Mouse (Mus musculus) mature B cell (primary cell): ENCODE measurements around the gene Mrps35.

ENCODE experiments used
- in situ Hi-C: fragments of 300-500 bp; cut with MboI; formaldehyde crosslinking; loops from 2 replicates; pipeline ENCODE4 v1.14.3; 2019

The Mrps35 gene

DNA sequence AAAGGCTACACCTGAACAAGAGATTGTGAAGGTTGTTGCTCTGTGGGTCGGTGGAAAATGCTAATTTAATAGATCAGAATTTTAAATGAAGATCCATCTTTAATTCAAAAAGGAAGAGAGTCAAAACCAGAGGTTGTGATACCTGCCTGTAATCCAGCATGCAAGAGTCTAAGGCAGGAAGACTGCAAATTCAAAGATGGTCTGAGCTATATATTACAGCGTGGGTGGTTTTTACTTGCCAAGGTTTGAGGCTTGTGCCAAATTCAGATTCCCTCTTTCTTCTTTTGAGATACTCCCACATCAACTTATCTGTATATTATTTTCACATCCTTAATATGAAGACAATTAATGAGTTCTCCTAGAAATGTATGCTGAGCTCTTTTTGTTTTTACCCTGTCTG lies 14.2 kb upstream of the Mrps35 start:
- in situ Hi-C loops: no loop called here

DNA sequence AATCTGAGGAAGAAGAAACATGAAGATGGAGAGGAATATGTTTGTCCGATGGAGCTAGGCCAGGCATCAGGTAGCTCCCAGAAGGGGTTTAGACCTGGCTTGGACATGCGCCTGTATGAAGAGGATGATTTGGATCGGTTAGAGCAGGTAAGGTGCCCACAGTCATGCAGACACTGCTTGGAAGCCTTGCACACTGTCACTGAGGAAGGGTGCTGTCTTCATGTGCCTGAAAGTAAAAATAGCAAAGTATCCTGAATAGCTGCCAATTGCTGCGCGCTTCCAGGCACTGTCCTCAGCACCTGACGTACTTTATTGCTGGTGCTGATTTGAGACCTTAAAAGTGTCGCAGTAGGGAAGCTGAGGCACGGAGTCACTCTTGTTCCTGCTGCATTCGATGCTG lies 13.0 kb upstream of the Mrps35 start:
- in situ Hi-C loops: no loop called here

DNA sequence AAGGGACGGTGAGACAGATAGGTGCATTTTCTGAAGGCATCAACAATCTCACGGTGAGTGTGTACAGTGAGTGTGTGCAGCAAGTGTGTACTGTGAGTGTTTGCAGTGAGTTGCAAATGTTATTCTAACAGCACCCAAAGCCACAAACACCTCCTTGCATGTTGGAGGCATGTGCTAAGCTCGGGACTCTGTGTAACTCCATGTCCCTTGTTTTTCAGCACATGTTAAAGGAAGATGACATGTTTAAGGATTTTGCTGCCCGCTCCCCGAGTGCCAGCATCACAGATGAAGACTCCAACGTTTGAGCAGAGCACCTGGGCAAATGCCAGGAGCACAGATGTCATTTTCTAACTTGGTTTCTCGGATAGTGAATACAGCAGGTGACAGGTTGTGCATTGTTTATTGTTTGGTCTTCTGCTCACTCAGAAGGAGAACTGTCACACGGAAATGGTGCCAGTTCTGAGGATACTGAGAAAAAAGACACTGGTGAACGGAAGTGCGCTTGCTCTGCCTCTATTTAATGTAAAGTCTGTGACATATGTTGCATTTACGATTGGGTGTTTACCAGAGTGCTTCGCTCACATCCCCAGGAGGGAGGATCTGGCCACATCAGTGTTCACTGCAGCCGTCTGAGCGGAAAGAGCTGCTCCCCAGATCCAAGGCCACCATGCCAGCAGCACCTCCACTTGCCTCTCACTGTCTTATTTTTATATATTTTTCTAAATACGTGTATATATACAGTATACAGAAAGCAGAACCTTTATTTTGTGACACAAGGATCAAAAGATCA lies 12.3 kb upstream of the Mrps35 start:
- in situ Hi-C loops: no loop called here

DNA sequence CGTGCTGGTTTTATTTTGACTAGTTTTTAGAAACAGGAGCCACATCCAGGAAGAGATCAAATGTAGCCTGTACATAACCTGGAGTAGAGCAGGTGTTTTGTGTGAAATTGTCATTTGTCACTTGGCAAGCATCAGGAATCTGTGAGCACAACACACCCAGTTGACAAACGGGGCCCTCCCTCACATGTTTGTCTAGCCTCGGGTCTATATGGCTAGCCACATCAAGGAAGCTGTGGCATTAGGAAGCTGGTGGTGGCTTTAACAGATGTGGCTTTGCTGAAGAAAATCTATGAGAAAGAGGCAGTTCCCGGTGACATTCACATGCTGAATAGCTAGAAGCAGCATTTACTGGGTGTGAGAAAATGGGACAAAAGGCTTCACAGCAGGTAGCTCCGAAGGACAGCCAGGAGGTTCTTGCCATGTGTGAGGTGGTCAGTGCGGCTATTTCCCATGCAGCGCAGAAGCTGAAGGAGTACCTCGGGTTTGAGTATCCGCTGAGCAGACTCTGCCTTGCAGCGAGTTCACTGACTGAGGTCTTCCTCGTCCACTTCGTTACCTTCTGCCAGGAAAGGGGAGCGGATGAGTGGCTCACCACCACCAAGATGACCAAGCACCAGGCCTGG lies 10.2 kb upstream of the Mrps35 start, which contains the start of gene Rep15:
Gene Rep15 (plus strand): TSS at position 282 of the 623 bp plus-strand sequence.
- in situ Hi-C loops: no loop called here

DNA sequence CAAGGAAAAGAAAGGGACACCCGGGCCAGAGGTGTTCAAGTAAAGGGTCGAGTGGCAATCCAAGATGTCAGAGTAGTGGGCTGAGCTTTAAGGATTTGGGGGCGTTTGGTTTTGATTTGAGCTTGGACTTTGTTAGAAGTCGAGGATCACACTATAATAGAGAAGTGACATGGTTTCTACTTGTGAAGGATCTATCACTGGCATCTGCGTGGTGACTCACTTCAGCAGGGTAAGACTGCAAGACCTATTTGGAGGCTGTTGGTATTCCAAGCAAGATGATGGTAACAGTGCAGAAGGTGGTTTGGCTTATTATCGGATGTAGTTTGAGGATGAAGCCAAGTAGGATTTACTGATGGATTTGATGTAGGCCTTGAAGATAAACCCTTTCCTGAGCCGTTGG lies 1.1 kb downstream of the Mrps35 start:
- in situ Hi-C loops: no loop called here

DNA sequence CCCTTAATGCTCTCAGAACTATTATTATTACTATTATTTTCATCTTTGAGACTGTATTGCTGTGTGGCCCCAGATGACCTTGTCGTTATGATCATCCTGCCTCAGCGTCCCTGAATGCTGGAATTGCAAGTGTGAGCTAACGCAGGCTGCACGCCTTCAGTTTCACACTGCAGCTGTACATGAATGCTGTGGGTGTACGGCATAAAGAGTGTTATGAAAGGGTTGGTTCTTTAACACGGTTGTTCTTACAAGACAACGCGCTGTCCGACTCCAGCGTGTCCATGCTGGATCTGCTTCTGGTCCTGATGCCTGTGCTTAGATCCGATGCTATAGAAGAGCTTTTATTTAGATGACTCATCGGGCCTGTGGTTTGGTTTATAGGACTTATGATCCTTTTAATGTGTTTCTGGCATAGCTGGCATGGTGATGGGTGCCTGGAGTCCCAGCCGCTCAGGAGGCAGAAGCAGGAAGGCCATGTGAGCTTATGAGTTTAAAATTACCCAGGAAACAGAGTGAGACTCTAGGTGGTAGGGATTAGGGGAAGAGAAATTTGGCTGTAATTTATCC lies 6.8 kb downstream of the Mrps35 start:
- in situ Hi-C loops: no loop called here

DNA sequence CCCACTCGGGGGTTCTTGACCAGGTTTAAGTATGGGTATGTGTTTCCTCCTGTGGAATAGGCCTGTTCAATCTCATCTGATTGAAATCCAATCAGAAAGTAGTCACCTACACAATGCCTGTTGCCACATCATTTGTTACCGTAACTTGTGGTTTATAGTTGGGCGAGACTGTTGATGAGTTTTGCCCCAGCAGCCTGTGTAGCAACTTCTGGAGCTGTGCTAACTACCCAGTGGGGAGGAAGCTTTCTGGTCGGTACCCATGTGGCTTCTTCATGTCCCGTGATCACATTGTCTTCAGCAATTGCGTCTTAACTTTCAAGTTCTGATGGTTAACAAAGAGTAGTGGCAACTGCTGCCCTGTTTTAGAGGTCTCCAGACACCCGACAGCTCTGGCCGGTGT lies 9.1 kb downstream of the Mrps35 start:
- in situ Hi-C loops: loop anchor here (5.0 kb wide), 1 partner anchor 36 kb away; the partner anchor contains the start of gene Mansc4

DNA sequence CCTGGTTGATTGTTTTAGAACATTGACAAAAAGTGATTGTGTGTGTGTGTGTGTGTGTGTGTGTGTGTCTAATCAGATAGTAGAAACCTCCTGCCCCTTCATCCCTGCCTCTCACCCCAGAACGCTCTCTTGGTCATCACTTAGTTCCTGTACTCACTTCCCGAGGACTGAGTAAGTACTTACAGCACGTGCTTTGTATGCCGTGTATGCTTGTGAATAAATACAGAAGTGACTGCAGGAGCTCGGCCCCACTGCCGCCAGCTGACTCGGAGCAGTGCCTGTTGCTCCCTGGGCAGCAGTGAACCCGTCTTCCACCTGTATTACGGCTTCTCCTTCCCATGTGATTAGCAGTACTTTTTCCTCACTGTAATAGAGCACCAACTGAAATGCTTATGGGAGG lies 9.9 kb downstream of the Mrps35 start:
- in situ Hi-C loops: loop anchor here (5.0 kb wide), 1 partner anchor 35 kb away; the partner anchor contains the start of gene Mansc4

DNA sequence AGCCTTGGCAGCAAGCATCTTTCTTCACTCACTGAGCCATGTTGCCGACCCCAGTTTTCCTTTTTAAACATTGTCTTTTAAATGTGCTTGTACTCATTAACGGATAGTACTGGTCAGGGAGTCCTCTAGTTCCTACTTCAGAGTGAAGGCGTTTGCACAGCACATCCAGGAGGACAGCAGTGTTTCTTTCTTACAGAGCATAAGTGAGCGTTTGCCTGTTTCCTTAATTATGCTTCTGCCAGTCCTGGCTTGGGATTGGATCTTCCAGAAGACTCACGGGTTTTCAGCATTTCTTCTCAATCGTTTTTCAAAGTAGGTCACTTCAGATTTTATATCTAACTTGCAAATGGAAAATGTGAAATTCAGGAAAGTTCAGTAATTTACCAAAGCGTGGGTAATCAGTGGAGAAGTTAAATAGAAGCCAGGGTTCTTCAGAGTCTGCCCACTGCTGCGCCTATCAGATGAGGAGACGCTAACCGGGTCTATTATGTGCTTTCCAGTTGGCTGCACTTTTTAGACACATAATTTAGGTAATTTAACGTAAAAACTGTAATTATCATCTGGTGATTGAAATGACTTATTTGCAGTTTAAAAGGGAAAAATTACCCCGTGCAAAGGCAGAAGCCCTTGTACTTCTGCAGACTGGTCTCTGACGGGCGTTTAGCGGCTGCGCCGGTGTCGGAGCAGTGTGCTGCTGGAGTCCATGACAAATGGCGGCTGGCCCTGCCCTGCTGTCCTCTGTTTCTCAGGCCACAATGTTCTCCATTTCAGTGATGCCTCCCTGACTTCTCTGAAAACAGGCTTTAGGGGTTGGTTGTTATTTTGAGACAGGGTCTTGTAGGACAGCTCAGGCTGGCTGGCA lies 11.5 kb downstream of the Mrps35 start:
- in situ Hi-C loops: loop anchor here (5.0 kb wide), 1 partner anchor 33 kb away; the partner anchor contains the start of gene Mansc4

DNA sequence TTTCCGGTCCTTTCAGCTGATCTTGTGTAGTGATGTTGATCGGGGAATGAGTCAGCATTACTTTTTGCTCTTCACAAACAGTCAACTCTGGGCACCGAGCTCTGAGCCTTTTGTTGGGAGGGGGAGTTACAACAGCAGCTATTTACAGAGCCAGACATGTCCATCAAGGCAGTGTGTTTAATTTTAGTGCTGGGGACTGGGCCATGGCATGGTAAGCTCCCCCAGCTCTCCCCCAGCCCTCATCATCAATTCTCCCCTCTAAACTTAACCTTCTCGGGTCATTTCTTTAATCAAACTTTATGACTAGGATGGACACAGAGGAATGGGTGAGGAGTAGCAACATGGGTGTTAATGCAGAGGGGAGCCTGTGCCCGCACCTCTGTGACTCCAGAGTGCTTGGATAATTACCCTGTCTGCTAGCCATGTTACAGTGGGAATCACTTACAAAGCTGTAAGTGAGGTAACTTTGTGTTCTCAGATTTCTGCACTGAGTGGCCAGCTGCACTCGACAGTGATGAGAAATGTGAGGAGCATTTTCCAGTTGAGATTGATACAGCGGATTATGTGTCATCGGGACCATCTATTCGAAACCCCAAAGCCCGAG lies 12.9 kb downstream of the Mrps35 start:
- in situ Hi-C loops: no loop called here

DNA sequence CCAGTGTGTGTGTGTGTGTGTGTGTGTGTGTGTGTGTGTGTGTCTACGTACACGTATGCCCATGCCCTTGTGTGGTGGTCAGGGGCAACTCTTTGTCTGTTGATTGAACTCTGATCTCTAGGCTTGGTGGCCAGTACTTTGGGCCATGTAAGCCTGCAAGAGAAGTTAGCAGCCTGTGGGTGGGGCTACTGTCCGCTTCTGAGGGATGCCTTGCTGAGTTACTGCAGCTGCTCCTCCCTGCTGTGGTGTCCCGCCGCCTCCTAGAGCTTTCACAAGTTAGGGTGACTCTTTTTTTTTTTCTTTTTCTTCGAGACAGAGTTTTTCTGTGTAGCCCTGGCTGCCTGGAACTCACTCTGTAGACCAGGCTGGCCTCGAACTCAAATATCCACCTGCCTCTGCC lies 16.8 kb downstream of the Mrps35 start:
- in situ Hi-C loops: no loop called here

DNA sequence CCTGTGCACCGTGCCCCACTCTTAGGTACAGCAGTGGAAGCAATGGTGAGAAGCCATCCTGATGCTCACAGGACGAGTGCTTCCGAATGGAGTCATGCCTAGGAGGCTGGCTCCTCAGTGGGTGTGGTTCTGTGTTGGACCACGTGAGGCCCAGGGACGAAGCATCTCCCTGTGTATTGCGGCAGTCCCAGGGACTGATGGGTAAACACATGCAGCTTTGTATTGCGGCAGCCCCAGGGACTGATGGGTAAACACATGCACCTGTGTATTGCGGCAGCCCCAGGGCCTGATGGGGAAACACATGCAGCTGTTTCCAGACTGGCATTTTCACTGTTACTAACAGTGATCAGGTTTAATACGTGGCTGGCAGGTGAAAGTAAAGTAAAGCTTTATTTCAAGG lies 19.1 kb downstream of the Mrps35 start:
- in situ Hi-C loops: no loop called here

DNA sequence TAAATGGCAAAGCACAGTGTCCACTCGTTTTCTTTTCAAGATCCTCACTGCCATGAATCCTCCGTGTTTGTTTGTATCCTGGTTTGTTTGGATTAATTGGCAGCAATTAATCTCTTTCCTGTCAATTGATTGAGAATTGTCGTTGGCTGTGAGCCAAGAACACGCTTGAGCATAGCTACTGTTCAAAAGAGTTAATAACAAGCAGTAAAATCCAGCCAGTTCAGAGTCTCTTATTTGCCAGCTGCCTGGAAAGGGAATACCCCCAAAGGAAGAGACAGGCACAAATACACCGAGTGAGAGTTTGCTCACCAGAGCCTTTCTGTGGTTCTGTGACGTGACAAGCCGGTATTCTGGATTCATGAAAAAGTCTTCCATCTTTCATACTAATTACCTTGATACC lies 19.5 kb downstream of the Mrps35 start:
- in situ Hi-C loops: no loop called here

DNA sequence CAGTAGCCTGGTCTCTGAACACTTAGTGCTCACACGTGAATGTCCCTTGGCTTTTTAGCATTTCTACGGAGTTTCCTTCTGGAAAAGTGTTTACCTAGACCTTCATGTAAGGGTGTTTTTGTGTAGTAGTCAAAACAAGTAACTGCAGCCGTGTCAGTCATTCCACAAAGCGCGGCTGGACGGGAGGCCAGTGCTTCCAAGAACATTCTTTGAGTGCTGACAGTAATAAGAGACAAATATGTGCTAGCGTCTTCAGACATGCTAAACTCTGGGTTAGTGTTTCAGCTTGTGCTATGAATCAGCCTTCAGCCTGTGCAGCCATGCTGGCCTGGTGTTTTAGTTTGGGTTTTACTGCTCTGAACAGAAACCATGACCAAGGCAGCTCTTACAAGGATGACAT lies 20.1 kb downstream of the Mrps35 start:
- in situ Hi-C loops: no loop called here

DNA sequence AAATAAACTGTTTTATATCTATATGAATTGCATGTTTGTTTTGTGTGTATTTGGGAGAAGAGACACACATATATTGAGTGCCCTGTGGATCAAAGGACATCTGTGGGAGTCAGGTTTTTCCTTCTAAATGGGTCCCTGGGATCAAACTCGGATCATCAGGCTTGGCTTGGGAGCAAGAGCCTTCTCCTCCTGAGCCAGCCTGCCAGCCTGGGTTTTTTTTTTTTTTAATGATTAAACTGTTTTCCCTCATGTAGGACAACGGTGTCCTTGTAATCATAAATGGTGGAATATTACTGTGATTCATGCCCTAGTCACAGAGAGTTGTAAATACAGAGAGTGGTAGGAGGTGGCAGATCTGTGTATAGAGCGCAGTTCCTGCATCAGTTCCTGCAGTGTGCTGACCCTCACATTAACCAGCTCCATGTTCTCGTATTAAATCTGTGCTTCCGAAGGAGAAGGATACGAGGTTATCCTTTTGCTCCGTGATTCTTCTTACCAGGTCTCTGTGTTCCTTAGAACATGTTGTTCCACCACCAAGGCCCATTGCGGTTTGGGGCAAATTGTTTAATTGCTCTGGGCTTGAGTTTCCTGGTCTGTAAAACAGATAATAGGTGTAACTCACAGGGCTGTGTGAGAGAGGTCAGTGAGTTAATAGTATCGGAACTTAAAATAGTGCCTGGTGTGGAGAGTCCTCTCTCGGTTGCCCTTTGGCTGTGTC lies 21.8 kb downstream of the Mrps35 start:
- in situ Hi-C loops: no loop called here

DNA sequence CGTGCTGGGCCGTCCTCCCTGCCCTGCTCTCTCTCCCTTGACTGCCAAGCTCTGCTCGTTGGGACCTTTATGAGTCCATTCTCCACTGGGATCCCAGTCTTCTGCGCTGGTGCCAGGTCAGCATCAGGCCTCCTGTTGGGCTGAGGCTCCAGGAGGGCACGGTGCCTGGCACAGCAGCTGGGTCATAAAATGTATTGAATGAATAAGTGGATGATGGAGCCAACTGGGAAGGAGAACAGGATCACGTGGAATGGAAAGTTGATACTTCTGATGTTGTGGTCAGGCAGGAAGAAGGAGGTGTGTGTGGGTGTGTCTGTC lies 22.3 kb downstream of the Mrps35 start:
- in situ Hi-C loops: no loop called here

DNA sequence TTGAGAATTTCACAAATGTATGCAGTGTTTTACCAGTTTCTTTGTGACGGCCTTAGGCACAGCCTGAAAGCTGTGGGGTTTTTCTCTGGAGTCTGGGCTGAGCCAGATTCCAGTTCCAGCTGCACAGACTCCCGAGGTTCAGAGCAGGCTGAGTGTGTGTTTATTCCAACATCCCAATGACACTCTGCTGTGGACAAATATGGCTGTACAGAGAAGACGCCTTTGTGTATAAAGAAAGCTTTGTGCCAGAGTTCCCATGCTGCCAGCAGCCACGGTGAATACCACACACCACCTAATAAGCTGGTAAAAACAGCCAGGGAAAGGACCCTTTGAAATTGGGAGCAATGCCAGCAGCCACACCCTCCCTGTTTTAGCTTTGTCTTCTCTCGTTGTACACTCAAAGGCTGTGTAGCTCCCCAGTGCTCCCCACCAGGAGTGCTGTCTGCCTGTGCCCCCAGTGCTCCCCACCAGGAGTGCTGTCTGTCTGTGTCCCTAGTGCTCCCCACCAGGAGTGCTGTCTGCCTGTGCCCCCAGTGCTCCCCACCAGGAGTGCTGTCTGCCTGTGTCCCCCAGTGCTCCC lies 33.3 kb downstream of the Mrps35 start:
- in situ Hi-C loops: no loop called here

DNA sequence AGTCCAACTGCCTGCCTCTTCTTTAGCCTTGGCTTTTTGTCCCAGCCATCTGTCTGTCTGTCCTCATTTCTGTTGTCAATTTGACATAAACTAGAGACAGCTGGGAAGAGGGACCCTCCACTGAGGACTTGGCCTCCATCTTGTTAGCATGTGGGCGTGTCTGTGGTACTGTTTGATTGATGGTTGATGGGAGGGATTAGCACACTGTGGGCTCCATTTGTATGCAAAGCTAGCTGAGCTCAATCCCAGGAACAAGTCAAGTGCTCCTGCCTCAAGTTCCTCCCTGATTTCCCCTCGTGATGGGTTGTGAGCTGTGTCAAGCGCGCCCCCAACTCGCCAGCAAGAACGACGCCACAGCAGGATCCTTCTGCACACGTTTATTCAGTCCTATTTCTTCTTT lies 34.3 kb downstream of the Mrps35 start:
- in situ Hi-C loops: no loop called here

DNA sequence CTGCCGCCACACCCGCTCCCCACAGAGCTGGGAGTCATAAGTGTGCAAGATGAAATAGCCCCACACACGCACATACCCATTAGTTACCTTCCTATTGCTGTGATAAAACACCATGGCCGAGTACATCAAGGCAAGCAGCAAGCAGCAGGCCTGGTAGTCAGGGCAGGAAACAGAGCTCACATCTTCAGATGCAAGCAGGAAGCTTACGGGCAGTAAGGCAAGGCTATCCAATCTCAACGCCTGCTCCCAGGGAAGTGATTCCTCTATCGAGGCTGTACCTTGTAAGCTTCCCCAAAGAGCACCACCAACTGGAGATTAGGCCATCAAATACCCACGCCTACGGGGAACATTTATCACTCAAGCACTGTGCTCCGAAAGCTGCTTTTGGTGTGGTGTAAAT lies 37.4 kb downstream of the Mrps35 start:
- in situ Hi-C loops: no loop called here

DNA sequence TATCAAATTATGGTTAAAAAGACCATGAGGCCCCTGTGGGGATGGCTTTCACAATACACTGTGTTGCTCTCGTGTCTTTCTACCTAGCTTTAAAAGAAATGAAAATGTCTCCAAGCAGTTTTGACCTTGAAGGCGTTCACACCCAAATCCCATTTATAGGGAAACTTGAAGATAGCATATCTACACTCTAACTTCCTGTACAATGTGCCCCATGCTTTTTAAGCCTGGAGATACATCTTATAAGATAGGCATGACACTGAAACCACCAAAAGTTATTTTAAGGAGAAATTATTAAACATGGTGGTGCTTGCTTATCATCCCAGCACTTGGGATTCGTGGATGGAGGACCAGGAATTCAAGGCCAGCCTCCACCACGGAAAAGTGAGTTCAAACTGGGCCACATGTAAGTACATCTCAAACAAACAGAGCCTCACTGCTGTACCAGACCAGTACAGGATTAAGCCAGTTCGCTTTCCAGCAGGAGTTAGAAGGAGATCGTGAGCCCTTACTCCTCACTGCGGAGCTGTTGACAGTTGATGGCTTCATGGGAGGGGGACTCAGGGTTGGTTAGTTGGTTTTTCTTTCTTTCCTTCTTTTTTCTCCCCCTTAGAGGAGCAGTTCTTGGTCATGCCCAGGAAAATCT lies 43.0 kb downstream of the Mrps35 start:
- in situ Hi-C loops: loop anchor here (5.0 kb wide), 1 partner anchor 33 kb away; no protein-coding TSS in a partner anchor
